Comparison of ENCODE assay signal across 23 mouse cellular contexts in genomic region chr2:32903470-32903869, GRCm38 (mm10). TPM values are rescaled to one million over a fixed set of nuclear protein-coding genes. Genes with fewer than 3 reads are reported as not detected.
DNase-seq lines count a peak whose midpoint lies in the region; ATAC-seq and TF ChIP-seq lines count a peak whose summit lies in the region.
"Had no signal": no experiment of that assay in that cellular context is flagged by ENCODE, and none has a peak within 500 bp of the region (broad histone marks: within the 10 kb centered on the region; RNA-seq: fewer than 3 reads in every experiment).

No protein-coding gene starts in this region.

- H3K36me3 ChIP-seq in heart, embryonic 13.5 days: peaks cover 10% of the 10 kb centered on the region
- H3K36me3 ChIP-seq in heart, adult 2 months (ENCODE audit: control insufficient read depth, insufficient read depth, low read length): no peaks in the 10 kb centered on the region; the same call in 1 of the 2 replicates
- H3K36me3 ChIP-seq: forebrain, embryonic 15.5 days had no signal

- TF ChIP-seq EP300 in heart, adult 2 months (IDR thresholded peaks at IDR 0.05; ENCODE audit: insufficient read depth, low read depth, low read length): no peak

- no peaks in the 10 kb centered on the region for H3K9me3 ChIP-seq in heart, embryonic 13.5 days
- H3K9me3 ChIP-seq: embryonic facial prominence, embryonic 10.5 days; forebrain, embryonic 15.5 days; hindbrain, embryonic 10.5 days; intestine, embryonic 15.5 days; limb, embryonic 13.5 days had no signal

- H3K27ac ChIP-seq in heart, embryonic 13.5 days (replicated peaks): peak overlapping the region; percentile 41; the same call in 1 of the 2 replicates
- no peak overlapping the region; the same call in 1 of the 2 replicates for H3K27ac ChIP-seq in heart, adult 2 months
- H3K27ac ChIP-seq: embryonic facial prominence, embryonic 10.5 days; forebrain, embryonic 15.5 days; hindbrain, embryonic 10.5 days; intestine, embryonic 15.5 days; limb, embryonic 13.5 days had no signal

- DNase-seq in adrenal gland, adult 2 months: peak; percentile 28
- DNase-seq in adrenal gland, adult 18-20 months (ENCODE audit: low spot score in 2 of 2): no peak
- no peak for DNase-seq in heart, adult 2 months
- peak; percentile 75 for DNase-seq in 416B (ENCODE audit: low read depth)
- DNase-seq in layer of hippocampus, postnatal 14 days (ENCODE audit: low spot score in 2 of 2): no peak
- no peak for DNase-seq in ovary, postnatal 14 days (ENCODE audit: low spot score)
- DNase-seq: adrenal gland, postnatal 14 days; cerebellum, adult 8-10 months; gastrocnemius, postnatal 25 days; heart, adult 18-20 months; kidney, postnatal 36 days; right cerebral cortex, adult 18-20 months; thymus, postnatal 14 days had no signal

- TF ChIP-seq POLR2A in heart, adult 2 months (IDR thresholded peaks at IDR 0.05; ENCODE audit: insufficient read depth, low read depth, low read length): no peak

- 65% methylated on average over 4 of the region's 4 CpGs for WGBS in heart, embryonic 13.5 days
- 69% methylated on average over 4 of the region's 4 CpGs for whole genome bisulfite sequencing in heart, adult 2 months

- H3K4me2 ChIP-seq in heart, embryonic 13.5 days: no peak overlapping the region
- H3K4me2 ChIP-seq: forebrain, embryonic 15.5 days; intestine, embryonic 15.5 days; limb, embryonic 13.5 days had no signal

- no peak for ATAC-seq in heart, embryonic 13.5 days (ENCODE audit: extremely low read depth, insufficient number of reproducible peaks, low FRiP score, low TSS enrichment)
- peak; percentile 63 for ATAC-seq in megakaryocyte progenitor cell, adult 5-6 weeks (replicated peaks; ENCODE audit: poor library complexity)
- ATAC-seq: CD4-positive, CD25-positive, alpha-beta regulatory T cell, adult 4 months; forebrain, embryonic 15.5 days; hindbrain, embryonic 16.5 days; intestine, embryonic 15.5 days; midbrain, embryonic 16.5 days had no signal

- no peak for TF ChIP-seq CTCF in heart, adult 2 months (IDR thresholded peaks at IDR 0.05)

- H3K79me2 ChIP-seq in heart, adult 2 months (replicated peaks; ENCODE audit: control insufficient read depth, insufficient read depth, low read length): peaks cover 2% of the 10 kb centered on the region; the same call in 1 of the 2 replicates

- peak overlapping the region; percentile 21; the same call in 1 of the 2 replicates for H3K9ac ChIP-seq in heart, embryonic 13.5 days
- H3K9ac ChIP-seq in heart, adult 2 months (ENCODE audit: low read depth, low read length): no peak overlapping the region
- H3K9ac ChIP-seq: forebrain, embryonic 15.5 days; intestine, embryonic 15.5 days; limb, embryonic 13.5 days had no signal

- intact Hi-C loops in heart, adult 2 months (cut with DNase I): no loop called here

- no peak overlapping the region for H3K4me3 ChIP-seq in heart, embryonic 13.5 days
- no peak overlapping the region for H3K4me3 ChIP-seq in heart, adult 2 months
- H3K4me3 ChIP-seq: embryonic facial prominence, embryonic 10.5 days; forebrain, embryonic 15.5 days; hindbrain, embryonic 10.5 days; intestine, embryonic 15.5 days; limb, embryonic 13.5 days had no signal

- H3K27me3 ChIP-seq in heart, embryonic 13.5 days (replicated peaks): no peaks in the 10 kb centered on the region
- H3K27me3 ChIP-seq in heart, adult 2 months (ENCODE audit: control insufficient read depth, insufficient read depth, low read length): no peaks in the 10 kb centered on the region
- H3K27me3 ChIP-seq: forebrain, embryonic 15.5 days; intestine, embryonic 15.5 days; limb, embryonic 13.5 days had no signal

- peaks cover 80% of the 10 kb centered on the region for H3K4me1 ChIP-seq in heart, embryonic 13.5 days
- peaks cover 27% of the 10 kb centered on the region for H3K4me1 ChIP-seq in heart, adult 2 months (ENCODE audit: control insufficient read depth, insufficient read depth, low read length)

RNA-seq across cellular contexts. Expression of gene Fam129b, which starts 27.6 kb away (rescaled TPM):
- total RNA-seq in adrenal gland, adult 2 months (2021): 10 to 100 TPM; 14.8 to 27.4 TPM
- polyA plus RNA-seq in adrenal gland, adult 2 months (2012; rRNA removed): 20.1 and 21.6 TPM in 2 replicates
- 10 to 100 TPM; 19.1 to 32.7 TPM for total RNA-seq in adrenal gland, adult 18-20 months (2021)
- polyA plus RNA-seq in heart, embryonic 13.5 days (2015; fragmentation: Nextera tagmentation; extraction: Ambion mirVana): 46.4 and 47.1 TPM in 2 replicates
- 10 to 100 TPM; 19.5 to 20.0 TPM for total RNA-seq in heart, adult 2 months (2021)
- 21.0 and 21.5 TPM in 2 replicates for polyA plus RNA-seq in heart, adult 2 months (2012; rRNA removed)
- 3.3 and 3.5 TPM in 2 replicates for total RNA-seq in megakaryocyte progenitor cell, adult 5-6 weeks (2015)
- total RNA-seq in megakaryocyte progenitor cell, adult 5-6 weeks (2017): 6.5 and 6.8 TPM in 2 replicates
- total RNA-seq in layer of hippocampus, postnatal 14 days (2021): 10 to 100 TPM; 15.2 to 18.7 TPM

RNA-seq across cellular contexts. Expression of gene Stxbp1, which starts 56.4 kb away (rescaled TPM):
- total RNA-seq in adrenal gland, adult 2 months (2021): 10 to 100 TPM; 19.3 to 29.5 TPM
- polyA plus RNA-seq in adrenal gland, adult 2 months (2012; rRNA removed): 8.0 and 8.1 TPM in 2 replicates
- 10 to 100 TPM; 22.1 to 36.6 TPM for total RNA-seq in adrenal gland, adult 18-20 months (2021)
- 23.6 and 24.8 TPM in 2 replicates for polyA plus RNA-seq in heart, embryonic 13.5 days (2015; fragmentation: Nextera tagmentation; extraction: Ambion mirVana)
- 10 to 100 TPM in 1 of 2 experiments, 1 to 10 TPM in 1; 9.8 to 11.4 TPM for total RNA-seq in heart, adult 2 months (2021)
- 14.4 and 15.6 TPM in 2 replicates for polyA plus RNA-seq in heart, adult 2 months (2012; rRNA removed)
- total RNA-seq in megakaryocyte progenitor cell, adult 5-6 weeks (2015): 2.9 and 4.7 TPM in 2 replicates
- total RNA-seq in megakaryocyte progenitor cell, adult 5-6 weeks (2017): 1.6 and 3.7 TPM in 2 replicates
- 100 to 1,000 TPM; 601 to 619 TPM for total RNA-seq in layer of hippocampus, postnatal 14 days (2021)

RNA-seq across cellular contexts. Expression of gene Rpl12, which starts 57.9 kb away (rescaled TPM):
- 100 to 1,000 TPM; 136 to 149 TPM for total RNA-seq in adrenal gland, adult 2 months (2021)
- polyA plus RNA-seq in adrenal gland, adult 2 months (2012; rRNA removed): 146 and 165 TPM in 2 replicates
- 100 to 1,000 TPM; 162 to 167 TPM for total RNA-seq in adrenal gland, adult 18-20 months (2021)
- polyA plus RNA-seq in heart, embryonic 13.5 days (2015; fragmentation: Nextera tagmentation; extraction: Ambion mirVana): 108 and 112 TPM in 2 replicates
- total RNA-seq in heart, adult 2 months (2021): 10 to 100 TPM; 60.6 to 64.0 TPM
- 150 and 174 TPM in 2 replicates for polyA plus RNA-seq in heart, adult 2 months (2012; rRNA removed)
- 2,719 and 2,750 TPM in 2 replicates for total RNA-seq in megakaryocyte progenitor cell, adult 5-6 weeks (2015)
- total RNA-seq in megakaryocyte progenitor cell, adult 5-6 weeks (2017): 2,545 and 2,724 TPM in 2 replicates
- 100 to 1,000 TPM; 120 to 122 TPM for total RNA-seq in layer of hippocampus, postnatal 14 days (2021)

RNA-seq across cellular contexts. Expression of gene Lrsam1, which starts 57.9 kb away (rescaled TPM):
- total RNA-seq in adrenal gland, adult 2 months (2021): 10 to 100 TPM; 18.0 to 25.6 TPM
- polyA plus RNA-seq in adrenal gland, adult 2 months (2012; rRNA removed): 24.8 and 26.0 TPM in 2 replicates
- 10 to 100 TPM; 16.6 to 23.4 TPM for total RNA-seq in adrenal gland, adult 18-20 months (2021)
- polyA plus RNA-seq in heart, embryonic 13.5 days (2015; fragmentation: Nextera tagmentation; extraction: Ambion mirVana): 8.1 and 9.6 TPM in 2 replicates
- 10 to 100 TPM; 12.6 to 16.3 TPM for total RNA-seq in heart, adult 2 months (2021)
- 11.4 and 14.8 TPM in 2 replicates for polyA plus RNA-seq in heart, adult 2 months (2012; rRNA removed)
- total RNA-seq in megakaryocyte progenitor cell, adult 5-6 weeks (2015): 2.9 and 3.0 TPM in 2 replicates
- 3.5 and 3.7 TPM in 2 replicates for total RNA-seq in megakaryocyte progenitor cell, adult 5-6 weeks (2017)
- 10 to 100 TPM; 33.9 to 38.2 TPM for total RNA-seq in layer of hippocampus, postnatal 14 days (2021)

Comparison
In these comparisons a context has a peak if more than half of its experiments do, and no peak if none do; other contexts are left out.
1. DNase-seq: peak in adrenal gland, adult 2 months (single experiment) and 416B (single experiment); none in adrenal gland, adult 18-20 months (0 of 2), heart, adult 2 months (0 of 2), layer of hippocampus, postnatal 14 days (0 of 2) and ovary, postnatal 14 days (single experiment).
2. RNA of gene Stxbp1, which starts 56.4 kb away (total RNA-seq): 601 to 619 TPM in layer of hippocampus, postnatal 14 days; 22.1 to 36.6 TPM in adrenal gland, adult 18-20 months, 19.3 to 29.5 TPM in adrenal gland, adult 2 months, 9.8 to 11.4 TPM in heart, adult 2 months and 1.6 to 4.7 TPM in megakaryocyte progenitor cell, adult 5-6 weeks; every median in the first group is over 10 times any median in the second.
3. RNA of gene Rpl12, which starts 57.9 kb away (total RNA-seq): 2,545 to 2,750 TPM in megakaryocyte progenitor cell, adult 5-6 weeks; 162 to 167 TPM in adrenal gland, adult 18-20 months, 136 to 149 TPM in adrenal gland, adult 2 months, 120 to 122 TPM in layer of hippocampus, postnatal 14 days and 60.6 to 64.0 TPM in heart, adult 2 months; every median in the first group is over 10 times any median in the second.